Mouse (Mus musculus) intestine, embryonic 14.5 days (tissue): ENCODE measurements around the gene Srebf2. TPM values are rescaled to one million over a fixed set of nuclear protein-coding genes. Genes with fewer than 3 reads are reported as not detected.

Experiments
- microRNA counts: library from miRNA; unstranded; fragments of <30 nt; microRNA quantifications from one replicate; lab custom pipeline; 2016
- microRNA-seq: library from miRNA; unstranded; fragments of <30 nt; microRNA quantifications from one replicate; pipeline ENCODE4, GENCODE M21; 2016
- polyA plus RNA-seq: library from polyadenylated mRNA; unstranded; fragments of >200 nt; fragmentation: Nextera tagmentation; extraction: Ambion mirVana; gene quantifications from 2 replicates; pipeline ENCODE4 v1.2.1, GENCODE M21; 2014

Gene Srebf2
- polyA plus RNA-seq, 1 experiment from 2014 or later, result 144 TPM

MicroRNAs within 50 kb of the gene (microRNA counts, 519-probe panel; counts per million panel counts)
- microRNA mmu-miR-33 (lab: Ali Mortazavi, UCI), result 2,747 counts per million, percentile 30 among the panel's probes with 10 or more counts

Small RNA genes lying within 50 kb of the gene (microRNA-seq; reads per million reads assigned to microRNA genes)
- gene Mir33, result 108 reads per million, percentile 59 among the genes with 10 or more reads in this experiment

Other genes with a start within 250 kb of the Srebf2 start
- 75.4 and 79.5 TPM in 2 replicates for gene Polr3h, start 220.9 kb upstream of the Srebf2 start, polyA plus RNA-seq
- gene Csdc2, start 210.4 kb upstream of the Srebf2 start, polyA plus RNA-seq, result 16.0 and 19.4 TPM in 2 replicates
- gene Pmm1, start 186.3 kb upstream of the Srebf2 start, polyA plus RNA-seq, result 25.8 and 26.6 TPM in 2 replicates
- gene 1700029P11Rik, start 166.6 kb upstream of the Srebf2 start, polyA plus RNA-seq, result not detected in 2 replicates
- gene Xrcc6, start 159.3 kb upstream of the Srebf2 start, polyA plus RNA-seq, result 87.0 and 96.7 TPM in 2 replicates
- gene Desi1, start 113.3 kb upstream of the Srebf2 start, polyA plus RNA-seq, result 24.0 and 26.7 TPM in 2 replicates
- 301 and 329 TPM in 2 replicates for gene Snu13, start 99.6 kb upstream of the Srebf2 start, polyA plus RNA-seq
- gene 4930407I10Rik, start 88.0 kb upstream of the Srebf2 start, polyA plus RNA-seq, result not detected in 2 replicates
- not detected in 2 replicates for gene Mei1, start 77.2 kb upstream of the Srebf2 start, polyA plus RNA-seq
- gene Ccdc134, start 19.3 kb upstream of the Srebf2 start, polyA plus RNA-seq, result 14.2 and 15.3 TPM in 2 replicates
- gene Shisa8, start 65.6 kb downstream of the Srebf2 start, polyA plus RNA-seq, result 0.15 TPM in 2 replicates
- gene Tnfrsf13c, start 77.2 kb downstream of the Srebf2 start, polyA plus RNA-seq, result 0.11 and 0.15 TPM in 2 replicates
- 64.9 and 70.3 TPM in 2 replicates for gene Cenpm, start 97.6 kb downstream of the Srebf2 start, polyA plus RNA-seq
- gene 1500009C09Rik, start 105.2 kb downstream of the Srebf2 start, polyA plus RNA-seq, result 0.15 TPM in 1 of 2 replicates, not detected in the other
- 16.0 and 18.3 TPM in 2 replicates for gene Sept3, start 127.7 kb downstream of the Srebf2 start, polyA plus RNA-seq
- gene Wbp2nl, start 151.8 kb downstream of the Srebf2 start, polyA plus RNA-seq, result 0.16 and 0.20 TPM in 2 replicates
- 59.7 and 61.2 TPM in 2 replicates for gene Naga, start 191.7 kb downstream of the Srebf2 start, polyA plus RNA-seq
- gene Pheta2, start 191.8 kb downstream of the Srebf2 start, polyA plus RNA-seq, result 9.9 and 13.2 TPM in 2 replicates
- 260 and 272 TPM in 2 replicates for gene Smdt1, start 191.8 kb downstream of the Srebf2 start, polyA plus RNA-seq
- 426 and 466 TPM in 2 replicates for gene Ndufa6, start 207.1 kb downstream of the Srebf2 start, polyA plus RNA-seq
- gene Cyp2d22, start 233.1 kb downstream of the Srebf2 start, polyA plus RNA-seq, result 8.4 and 8.5 TPM in 2 replicates
- gene Cyp2d11, start 246.8 kb downstream of the Srebf2 start, polyA plus RNA-seq, result not detected in 2 replicates